15 mouse cellular contexts compared by ENCODE assay signal in genomic region chr11:68641361-68641760, GRCm38 (mm10). TPM values are rescaled to one million over a fixed set of nuclear protein-coding genes. Genes with fewer than 3 reads are reported as not detected.
"Had no signal": no experiment of that assay in that cellular context is flagged by ENCODE, and none has a peak within 500 bp of the region (broad histone marks: within the 10 kb centered on the region; RNA-seq: fewer than 3 reads in every experiment).

No protein-coding gene starts in this region.

- ATAC-seq: liver, postnatal 0 days; midbrain, embryonic 13.5 days; midbrain, embryonic 15.5 days had no signal

- DNase-seq: liver, postnatal 0 days; lung, embryonic 14.5 days; lung, postnatal 10 days; right cerebral cortex, postnatal 14 days; thymus, adult 2 months; thymus, postnatal 25 days; thymus, postnatal 4 days had no signal

RNA-seq across cellular contexts. Expression of gene Myh10, which starts 50.0 kb away (rescaled TPM):
- total RNA-seq: neutrophil, adult 5-6 weeks had no signal

RNA-seq across cellular contexts. Expression of gene Ccdc42, which starts 54.5 kb away (rescaled TPM):
- total RNA-seq: megakaryocyte progenitor cell, adult 5-6 weeks; monocyte, adult 5-6 weeks; neutrophil, adult 5-6 weeks had no signal
- polyA plus RNA-seq: liver, postnatal 0 days; macrophage; neural tube, embryonic 14.5 days; stomach, postnatal 0 days; thymus, adult 2 months had no signal
